Mouse (Mus musculus): ENCODE results near the gene Glrp1. TPM values are rescaled to one million over a fixed set of nuclear protein-coding genes. Genes with fewer than 3 reads are reported as not detected.

Glrp1 gene
- polyA plus RNA-seq, 1 experiment from 2014 or later: 0.09 TPM

Other genes starting within 250 kb of the Glrp1 start
- gene Hjurp, start 232.4 kb downstream of the Glrp1 start, polyA plus RNA-seq (2015; fragmentation: Nextera tagmentation; extraction: Ambion mirVana): 108 and 117 TPM in 2 replicates
- gene Trpm8, start 232.4 kb downstream of the Glrp1 start, polyA plus RNA-seq (2015; fragmentation: Nextera tagmentation; extraction: Ambion mirVana): not detected in 2 replicates
- 0.29 and 0.56 TPM in 2 replicates for gene Spp2, start 103.1 kb downstream of the Glrp1 start, polyA plus RNA-seq (2015; fragmentation: Nextera tagmentation; extraction: Ambion mirVana)
- 7.7 and 7.9 TPM in 2 replicates for gene Arl4c, start 192.2 kb upstream of the Glrp1 start, polyA plus RNA-seq (2015; fragmentation: Nextera tagmentation; extraction: Ambion mirVana)